Mouse (Mus musculus): ENCODE measurements around the gene Krt14.
"Not testable (repeated sequence)": the region's sequence is repeated elsewhere in the genome, so short reads cannot be mapped to it uniquely, and the experiment has no call there.

Gene Krt14

GRCm38 (mm10) chr11:100207498-100207897 is at the start of gene Krt14:
TSS of gene Krt14 (minus strand) at chr11:100207548.
- no peak for DNase-seq (ENCODE audit: low spot score)

- no peak for DNase-seq (ENCODE audit: low spot score)
Measured at GRCm38 (mm10) chr11:100255514-100255913, 48.2 kb upstream of the Krt14 start.

- DNase-seq (ENCODE audit: low spot score): no peak
Measured at GRCm38 (mm10) chr11:100254360-100255090, 47.2 kb upstream of the Krt14 start.

GRCm38 (mm10) chr11:100248852-100249465 is 41.6 kb upstream of the Krt14 start, which contains the start of gene Krt16:
TSS of gene Krt16 (minus strand) at chr11:100248902.
- no peak for DNase-seq (ENCODE audit: low spot score)

- not testable (repeated sequence) for DNase-seq (ENCODE audit: low spot score)
Measured at GRCm38 (mm10) chr11:100246471-100246870, 39.1 kb upstream of the Krt14 start.

- not testable (repeated sequence) for DNase-seq (ENCODE audit: low spot score)
Measured at GRCm38 (mm10) chr11:100240272-100240671, 32.9 kb upstream of the Krt14 start.

- no peak for DNase-seq (ENCODE audit: low spot score)
Measured at GRCm38 (mm10) chr11:100221741-100222140, 14.4 kb upstream of the Krt14 start.

- no peak for DNase-seq (ENCODE audit: low spot score)
Measured at GRCm38 (mm10) chr11:100219304-100219703, 12.0 kb upstream of the Krt14 start.

- DNase-seq (ENCODE audit: low spot score): no peak
Measured at GRCm38 (mm10) chr11:100208542-100208941, 1.2 kb upstream of the Krt14 start.

- DNase-seq (ENCODE audit: low spot score): no peak
Measured at GRCm38 (mm10) chr11:100203448-100203847, 3.9 kb downstream of the Krt14 start.

GRCm38 (mm10) chr11:100202906-100203305 is 4.4 kb downstream of the Krt14 start:
- DNase-seq (ENCODE audit: low spot score): no peak

GRCm38 (mm10) chr11:100200104-100200820 is 7.1 kb downstream of the Krt14 start:
- DNase-seq (ENCODE audit: low spot score): no peak

- DNase-seq (ENCODE audit: low spot score): no peak
Measured at GRCm38 (mm10) chr11:100198666-100199065, 8.7 kb downstream of the Krt14 start.

- no peak for DNase-seq (ENCODE audit: low spot score)
Measured at GRCm38 (mm10) chr11:100192992-100193391, 14.4 kb downstream of the Krt14 start, which contains the start of gene Krt9. TSS of gene Krt9 (minus strand) at chr11:100193246.

GRCm38 (mm10) chr11:100191820-100192219 is 15.5 kb downstream of the Krt14 start:
- DNase-seq (ENCODE audit: low spot score): no peak

GRCm38 (mm10) chr11:100186736-100187135 is 20.6 kb downstream of the Krt14 start:
- no peak for DNase-seq (ENCODE audit: low spot score)

- DNase-seq (ENCODE audit: low spot score): no peak
Measured at GRCm38 (mm10) chr11:100181725-100182124, 25.6 kb downstream of the Krt14 start.

GRCm38 (mm10) chr11:100179260-100179659 is 28.1 kb downstream of the Krt14 start:
- no peak for DNase-seq (ENCODE audit: low spot score)

- DNase-seq (ENCODE audit: low spot score): no peak
Measured at GRCm38 (mm10) chr11:100178307-100178706, 29.0 kb downstream of the Krt14 start.

- no peak for DNase-seq (ENCODE audit: low spot score)
Measured at GRCm38 (mm10) chr11:100176791-100177190, 30.6 kb downstream of the Krt14 start.

GRCm38 (mm10) chr11:100168765-100169762 is 38.3 kb downstream of the Krt14 start:
- DNase-seq (ENCODE audit: low spot score): no peak

- DNase-seq (ENCODE audit: low spot score): no peak
Measured at GRCm38 (mm10) chr11:100168071-100168470, 39.3 kb downstream of the Krt14 start.
